Mouse (Mus musculus): ENCODE measurements around the gene Caprin2.
A peak's percentile ranks its signal among the peaks of the same experiment; 100 is the strongest.

Gene Caprin2

GRCm38 (mm10) chr6:148845629-148846028 is 50.4 kb downstream of the Caprin2 start:
- no peak for ATAC-seq (ENCODE audit: insufficient number of reproducible peaks, low FRiP score, low TSS enrichment)

DNA sequence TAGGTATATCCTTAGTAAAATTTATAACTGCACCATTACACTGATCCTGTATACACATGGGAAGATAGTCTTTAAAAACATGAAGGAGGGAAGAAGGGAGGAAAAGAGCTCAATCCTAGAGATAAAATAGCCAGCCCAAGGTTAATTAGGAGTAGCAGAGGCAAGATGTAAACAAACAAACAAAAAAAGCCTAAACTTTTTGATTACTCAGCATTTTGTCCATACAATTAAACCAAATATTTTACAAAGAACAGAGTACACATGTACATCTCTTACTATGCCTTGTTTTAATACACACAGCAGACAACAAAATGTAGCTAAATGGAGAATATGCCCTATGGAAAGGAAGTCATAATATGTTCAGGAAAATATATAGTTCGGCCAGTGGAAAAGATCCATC is 54.3 kb downstream of the Caprin2 start:
- ATAC-seq (ENCODE audit: insufficient number of reproducible peaks, low FRiP score, low TSS enrichment), result no peak

GRCm38 (mm10) chr6:148838460-148838859 is 57.6 kb downstream of the Caprin2 start:
- no peak for ATAC-seq (ENCODE audit: insufficient number of reproducible peaks, low FRiP score, low TSS enrichment)

- no peak for ATAC-seq (ENCODE audit: insufficient number of reproducible peaks, low FRiP score, low TSS enrichment)
These were observed 64.3 kb downstream of the Caprin2 start for GRCm38 (mm10) chr6:148831728-148832121.

- peak; percentile 98 for ATAC-seq (ENCODE audit: insufficient number of reproducible peaks, low FRiP score, low TSS enrichment)
These were observed 65.0 kb downstream of the Caprin2 start, which contains the start of gene Ipo8 for GRCm38 (mm10) chr6:148830748-148831727. Gene Ipo8, minus strand, starts transcription at chr6:148831467.

- ATAC-seq (ENCODE audit: insufficient number of reproducible peaks, low FRiP score, low TSS enrichment), result no peak
These were observed 65.7 kb downstream of the Caprin2 start for GRCm38 (mm10) chr6:148830355-148830747.

GRCm38 (mm10) chr6:148826119-148826518 is 69.9 kb downstream of the Caprin2 start:
- no peak for ATAC-seq (ENCODE audit: insufficient number of reproducible peaks, low FRiP score, low TSS enrichment)

- 0 out of 2 replicates have a peak, but pooled peaks have one; percentile 20 for ATAC-seq (ENCODE audit: insufficient number of reproducible peaks, low FRiP score, low TSS enrichment)
These were observed 77.3 kb downstream of the Caprin2 start for GRCm38 (mm10) chr6:148818624-148819343.

- ATAC-seq (ENCODE audit: insufficient number of reproducible peaks, low FRiP score, low TSS enrichment), result no peak
These were observed 79.3 kb downstream of the Caprin2 start for GRCm38 (mm10) chr6:148816751-148817150.

GRCm38 (mm10) chr6:148811117-148811516 is 84.9 kb downstream of the Caprin2 start:
- no peak for ATAC-seq (ENCODE audit: insufficient number of reproducible peaks, low FRiP score, low TSS enrichment)

DNA sequence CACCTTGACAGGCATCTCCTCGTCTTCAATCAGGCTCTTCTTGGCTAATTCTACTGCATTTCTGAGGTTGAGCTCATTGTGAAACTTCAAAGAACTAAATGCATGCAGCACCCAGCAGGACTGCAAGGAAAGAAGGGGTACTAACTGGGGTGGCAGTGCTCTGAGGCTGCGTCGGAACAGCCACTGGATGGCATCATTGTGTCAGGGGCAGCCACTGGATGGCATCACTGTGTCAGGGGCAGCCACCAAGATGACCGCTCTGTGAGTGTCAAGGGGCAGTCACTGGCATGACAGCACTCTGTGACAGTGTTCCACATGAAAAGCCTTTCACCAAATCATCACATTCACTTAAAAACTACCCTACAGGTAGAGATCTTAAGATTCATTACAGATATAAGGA is 96.3 kb downstream of the Caprin2 start:
- no peak for ATAC-seq (ENCODE audit: insufficient number of reproducible peaks, low FRiP score, low TSS enrichment)

DNA sequence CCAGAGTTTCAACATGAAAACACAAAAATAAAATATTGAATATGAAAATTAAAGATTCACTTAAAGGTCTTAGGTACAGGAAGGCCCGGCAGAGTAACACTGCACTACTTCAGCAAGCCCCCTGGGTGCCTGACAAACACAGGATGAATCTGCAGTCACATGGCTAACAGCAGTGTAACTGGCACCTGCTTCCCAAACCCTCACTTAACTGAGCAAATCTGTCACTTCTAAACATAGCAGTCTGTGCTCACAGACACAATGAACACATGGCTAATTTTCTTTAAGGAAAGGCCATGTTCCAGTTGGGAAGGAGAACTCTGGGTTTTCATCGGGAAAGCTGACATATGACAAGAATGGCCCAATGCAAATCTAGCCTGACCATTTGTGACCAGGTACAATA is 100.9 kb downstream of the Caprin2 start:
- no peak for ATAC-seq (ENCODE audit: insufficient number of reproducible peaks, low FRiP score, low TSS enrichment)

Data from cerebellum, adult (tissue).